Mouse (Mus musculus) hindbrain, embryonic 12.5 days (tissue): ENCODE data around the gene Map7d1. TPM values are rescaled to one million over a fixed set of nuclear protein-coding genes. Genes with fewer than 3 reads are reported as not detected.

Source experiments
- ATAC-seq: fragments of 200-750 bp; cut with Nextera tagmentation; 2 replicates; pipeline ENCODE4 v1.8.0; 2017; ENCODE audit warnings: moderate TSS enrichment; ENCODE audit not compliant: low FRiP score
- H3K27ac ChIP-seq: fragments of 300-500 bp; sonication (generic); 2 replicates; pipeline ENCODE4 v1.5.1; 2016; ENCODE audit warnings: mild to moderate bottlenecking
- H3K27me3 ChIP-seq: fragments of 300-500 bp; sonication (generic); 2 replicates; pipeline ENCODE4 v1.6.1; 2016; ENCODE audit warnings: mild to moderate bottlenecking
- H3K36me3 ChIP-seq: fragments of 300-500 bp; sonication (generic); 2 replicates; pipeline ENCODE4 v1.6.1; 2016; ENCODE audit warnings: mild to moderate bottlenecking
- H3K4me1 ChIP-seq: fragments of 300-500 bp; sonication (generic); 2 replicates; pipeline ENCODE4 v1.6.1; 2016
- H3K4me2 ChIP-seq: fragments of 300-500 bp; sonication (generic); replicated peaks from 2 replicates; pipeline ENCODE4 v1.6.1; 2016; ENCODE audit warnings: mild to moderate bottlenecking
- H3K4me3 ChIP-seq: fragments of 300-500 bp; sonication (generic); 2 replicates; pipeline ENCODE4 v1.5.1; 2016; ENCODE audit warnings: mild to moderate bottlenecking
- H3K9ac ChIP-seq: fragments of 300-500 bp; sonication (generic); 2 replicates; pipeline ENCODE4 v1.6.1; 2016; ENCODE audit warnings: mild to moderate bottlenecking, moderate library complexity
- H3K9me3 ChIP-seq: fragments of 300-500 bp; sonication (generic); replicated peaks from 2 replicates; pipeline ENCODE4 v1.6.1; 2016; ENCODE audit warnings: mild to moderate bottlenecking
- WGBS: fragments of 180-500 bp; shearing (Covaris S2); methylation state at CpG from one replicate; pipeline ENCODE4 v1.1.7; 2016; 5-methylcytosine and 5-hydroxymethylcytosine counted together
- polyA plus RNA-seq: library from polyadenylated mRNA; unstranded; fragments of >200 nt; fragmentation: Nextera tagmentation; extraction: Ambion mirVana; gene quantifications from 2 replicates; pipeline ENCODE4 v1.2.1, GENCODE M21; 2016

Gene Map7d1
- polyA plus RNA-seq: 143 and 150 TPM in 2 replicates

- Histone ChIP-seq H3K9ac (peak within 1 kb of the TSS; percentile 92), H3K4me2 (peak within 1 kb of the TSS; percentile 99), H3K27me3 (no peaks in the 10 kb centered on the region), H3K9me3 (no peaks in the 10 kb centered on the region), H3K27ac (peak within 1 kb of the TSS; percentile 96), H3K36me3 (peaks cover 4% of the 10 kb centered on the region; the same call in 1 of the 2 replicates), H3K4me3 (peak within 1 kb of the TSS; percentile 82), H3K4me1 (peaks cover 77% of the 10 kb centered on the region)
- peak; percentile 84 for ATAC-seq
- under 1% methylated on average over 57 of the region's 59 CpGs for WGBS
Observed at GRCm38 (mm10) chr4:126256131-126256791, at the start of gene Map7d1. Map7d1 (minus strand) TSS chr4:126256343.

DNA sequence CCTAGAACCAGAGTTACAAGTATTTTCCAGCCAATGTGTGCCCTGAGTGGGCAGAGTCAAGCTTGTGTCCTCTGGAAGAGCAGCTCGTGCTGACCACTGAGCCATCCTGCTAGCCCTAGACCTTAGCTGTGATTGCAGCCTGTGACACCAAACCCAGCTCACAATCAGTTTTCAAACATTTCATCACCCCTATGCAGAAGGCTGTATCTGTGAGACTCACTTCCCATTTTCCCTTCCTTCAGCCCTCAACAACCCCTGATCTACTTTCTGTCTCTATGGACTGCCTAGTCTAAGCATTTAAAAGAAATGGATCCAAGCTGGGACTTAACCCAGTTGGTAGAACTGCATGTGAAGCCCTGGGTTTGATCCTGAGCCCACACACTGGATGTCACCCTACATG is 49.3 kb upstream of the Map7d1 start:
- Histone ChIP-seq H3K9me3 (no peaks in the 10 kb centered on the region), H3K27me3 (peaks cover 43% of the 10 kb centered on the region), H3K4me3 (no peak overlapping the region), H3K27ac (no peak overlapping the region), H3K4me1 (peaks cover 23% of the 10 kb centered on the region), H3K36me3 (no peaks in the 10 kb centered on the region), H3K4me2 (no peak overlapping the region), H3K9ac (no peak overlapping the region)
- WGBS: 100% methylated on average over 1 of the region's 1 CpGs
- no peak for ATAC-seq

DNA sequence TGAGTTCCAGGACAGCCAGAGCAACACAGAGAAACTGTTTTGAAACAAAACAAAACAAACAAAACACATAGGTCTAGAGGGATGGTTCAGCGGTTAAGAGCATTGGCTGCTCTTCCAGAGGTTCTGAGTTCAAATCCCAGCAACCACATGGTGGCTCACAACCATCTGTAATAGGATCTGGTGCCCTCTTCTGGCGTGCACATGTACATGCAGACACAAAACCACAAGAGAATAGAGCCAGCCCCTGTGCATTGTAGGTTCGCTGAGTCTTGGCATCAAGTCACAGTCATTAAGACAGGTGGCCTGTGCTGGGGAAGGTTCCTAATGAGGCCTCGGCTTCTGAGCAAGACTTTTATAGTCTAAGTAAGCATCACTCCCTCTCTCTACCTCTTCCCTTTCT is 47.7 kb upstream of the Map7d1 start:
- Histone ChIP-seq H3K4me1 (peaks cover 18% of the 10 kb centered on the region), H3K9me3 (no peaks in the 10 kb centered on the region), H3K27ac (no peak overlapping the region), H3K4me3 (no peak overlapping the region), H3K36me3 (no peaks in the 10 kb centered on the region), H3K27me3 (peaks cover 56% of the 10 kb centered on the region), H3K9ac (no peak overlapping the region), H3K4me2 (no peak overlapping the region)
- no peak for ATAC-seq
- WGBS: 51% methylated on average over 4 of the region's 4 CpGs

DNA sequence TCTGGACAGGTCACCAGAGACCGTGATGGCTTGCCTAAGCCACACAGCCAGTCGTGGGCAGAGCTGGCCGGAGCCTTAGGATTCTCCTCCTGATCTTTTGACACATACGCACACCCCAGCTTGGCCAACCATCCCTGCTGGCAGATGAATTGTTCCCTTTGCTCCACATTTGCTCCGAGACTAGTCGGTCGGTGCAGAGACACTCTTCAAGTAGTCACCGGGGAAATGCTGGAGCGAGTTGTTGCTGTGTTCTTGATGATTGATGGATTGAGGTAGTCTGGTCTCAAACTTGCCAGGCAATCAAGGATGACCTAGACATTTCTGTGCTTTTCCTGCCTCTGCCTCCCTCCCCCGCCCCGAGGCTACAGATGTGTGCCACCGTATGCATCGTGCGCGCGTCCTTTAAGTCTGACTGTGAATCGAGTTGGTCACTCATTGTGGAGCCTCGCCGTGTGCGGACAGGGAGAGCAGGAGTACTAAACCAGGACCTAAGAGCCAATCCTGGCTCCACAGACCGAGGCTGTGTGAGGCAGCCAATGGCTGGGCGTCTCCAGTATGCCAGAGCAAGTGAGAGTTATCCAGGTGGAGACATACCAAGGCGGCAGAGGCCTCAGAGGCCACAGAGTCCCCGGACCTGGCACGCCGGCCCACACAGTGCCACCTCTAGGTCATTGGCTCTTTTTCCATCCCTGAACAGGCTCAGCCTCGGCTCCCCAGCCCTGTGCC is 45.6 kb upstream of the Map7d1 start:
- Histone ChIP-seq H3K4me3 (peak overlapping the region; percentile 27), H3K9ac (no peak overlapping the region), H3K27ac (peak overlapping the region; percentile 18; the same call in 1 of the 2 replicates), H3K4me2 (peak overlapping the region; percentile 52), H3K9me3 (no peaks in the 10 kb centered on the region), H3K4me1 (peaks cover 22% of the 10 kb centered on the region), H3K36me3 (no peaks in the 10 kb centered on the region), H3K27me3 (peaks cover 73% of the 10 kb centered on the region)
- no peak for ATAC-seq
- WGBS: 4% methylated on average over 27 of the region's 27 CpGs

- Histone ChIP-seq H3K36me3 (no peaks in the 10 kb centered on the region), H3K9ac (peak overlapping the region; percentile 41; the same call in 1 of the 2 replicates), H3K9me3 (no peaks in the 10 kb centered on the region), H3K27ac (peak overlapping the region; percentile 18; the same call in 1 of the 2 replicates), H3K4me3 (peak overlapping the region; percentile 27), H3K4me1 (peaks cover 26% of the 10 kb centered on the region), H3K4me2 (peak overlapping the region; percentile 52), H3K27me3 (peaks cover 79% of the 10 kb centered on the region)
- no peak for ATAC-seq
- 2% methylated on average over 49 of the region's 50 CpGs for WGBS
Observed at GRCm38 (mm10) chr4:126300916-126301583, 44.9 kb upstream of the Map7d1 start.

GRCm38 (mm10) chr4:126296617-126297101 is 40.5 kb upstream of the Map7d1 start:
- H3K4me1 ChIP-seq: peaks cover 20% of the 10 kb centered on the region
- H3K9me3 ChIP-seq: no peaks in the 10 kb centered on the region
- no peaks in the 10 kb centered on the region for H3K36me3 ChIP-seq
- H3K27ac ChIP-seq: 0 out of 2 replicates have a peak overlapping the region, but pooled peaks have one; percentile 7
- H3K4me3 ChIP-seq: peak overlapping the region; percentile 25
- H3K4me2 ChIP-seq: peak overlapping the region; percentile 52
- peak overlapping the region; percentile 36 for H3K9ac ChIP-seq
- H3K27me3 ChIP-seq: peaks cover 66% of the 10 kb centered on the region
- under 1% methylated on average over 34 of the region's 34 CpGs for WGBS
- no peak for ATAC-seq

- ATAC-seq: no peak
- peaks cover 62% of the 10 kb centered on the region for H3K27me3 ChIP-seq
- 28% methylated on average over 4 of the region's 4 CpGs for WGBS
Observed at GRCm38 (mm10) chr4:126295937-126296336, 39.8 kb upstream of the Map7d1 start.

GRCm38 (mm10) chr4:126295152-126295551 is 39.0 kb upstream of the Map7d1 start:
- Histone ChIP-seq H3K36me3 (no peaks in the 10 kb centered on the region), H3K4me2 (no peak overlapping the region), H3K27me3 (peaks cover 54% of the 10 kb centered on the region), H3K9ac (peak overlapping the region; percentile 27; the same call in 1 of the 2 replicates), H3K4me1 (peaks cover 15% of the 10 kb centered on the region), H3K9me3 (no peaks in the 10 kb centered on the region), H3K4me3 (no peak overlapping the region), H3K27ac (no peak overlapping the region)
- ATAC-seq: no peak
- 77% methylated on average over 6 of the region's 6 CpGs for WGBS

More at GRCm38 (mm10) chr4:126295937-126296336, 39.8 kb upstream of the Map7d1 start:
- H3K9me3 ChIP-seq: no peaks in the 10 kb centered on the region
- no peak overlapping the region for H3K9ac ChIP-seq
- no peak overlapping the region for H3K27ac ChIP-seq
- H3K4me2 ChIP-seq: no peak overlapping the region
- H3K36me3 ChIP-seq: no peaks in the 10 kb centered on the region
- no peak overlapping the region for H3K4me3 ChIP-seq
- peaks cover 16% of the 10 kb centered on the region for H3K4me1 ChIP-seq

DNA sequence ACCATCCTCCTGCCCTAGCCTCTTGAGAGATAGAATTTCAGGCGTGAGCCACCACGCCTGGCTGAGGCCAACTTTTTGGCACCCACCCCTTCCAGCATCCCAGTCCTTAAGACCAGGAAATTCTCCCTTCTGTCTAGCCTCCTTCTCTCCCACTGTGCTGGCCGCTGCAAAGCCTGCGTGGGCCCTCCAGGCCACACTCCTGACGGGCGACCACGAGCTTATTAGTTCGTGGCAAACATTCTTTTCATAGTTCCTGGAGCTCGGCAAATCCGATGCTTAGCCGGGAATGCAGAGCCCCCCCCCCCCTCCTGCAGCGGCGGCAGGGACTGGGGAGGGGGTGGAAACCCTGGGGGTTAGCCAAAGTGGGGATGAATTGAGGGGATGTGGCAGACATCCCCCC is 35.1 kb upstream of the Map7d1 start:
- Histone ChIP-seq H3K9ac (no peak overlapping the region), H3K27ac (no peak overlapping the region), H3K36me3 (no peaks in the 10 kb centered on the region), H3K27me3 (peaks cover 53% of the 10 kb centered on the region), H3K4me1 (peaks cover 26% of the 10 kb centered on the region), H3K4me2 (no peak overlapping the region), H3K9me3 (no peaks in the 10 kb centered on the region), H3K4me3 (no peak overlapping the region)
- no peak for ATAC-seq
- WGBS: 26% methylated on average over 13 of the region's 13 CpGs

- no peak for ATAC-seq
- no peaks in the 10 kb centered on the region; the same call in 1 of the 2 replicates for H3K9me3 ChIP-seq
- H3K4me3 ChIP-seq: no peak overlapping the region
- peaks cover 52% of the 10 kb centered on the region for H3K27me3 ChIP-seq
- H3K4me2 ChIP-seq: no peak overlapping the region
- no peak overlapping the region for H3K27ac ChIP-seq
- H3K4me1 ChIP-seq: peaks cover 26% of the 10 kb centered on the region
- no peak overlapping the region for H3K9ac ChIP-seq
- no peaks in the 10 kb centered on the region for H3K36me3 ChIP-seq
- 83% methylated on average over 8 of the region's 8 CpGs for WGBS
Observed at GRCm38 (mm10) chr4:126290314-126290713, 34.2 kb upstream of the Map7d1 start.

DNA sequence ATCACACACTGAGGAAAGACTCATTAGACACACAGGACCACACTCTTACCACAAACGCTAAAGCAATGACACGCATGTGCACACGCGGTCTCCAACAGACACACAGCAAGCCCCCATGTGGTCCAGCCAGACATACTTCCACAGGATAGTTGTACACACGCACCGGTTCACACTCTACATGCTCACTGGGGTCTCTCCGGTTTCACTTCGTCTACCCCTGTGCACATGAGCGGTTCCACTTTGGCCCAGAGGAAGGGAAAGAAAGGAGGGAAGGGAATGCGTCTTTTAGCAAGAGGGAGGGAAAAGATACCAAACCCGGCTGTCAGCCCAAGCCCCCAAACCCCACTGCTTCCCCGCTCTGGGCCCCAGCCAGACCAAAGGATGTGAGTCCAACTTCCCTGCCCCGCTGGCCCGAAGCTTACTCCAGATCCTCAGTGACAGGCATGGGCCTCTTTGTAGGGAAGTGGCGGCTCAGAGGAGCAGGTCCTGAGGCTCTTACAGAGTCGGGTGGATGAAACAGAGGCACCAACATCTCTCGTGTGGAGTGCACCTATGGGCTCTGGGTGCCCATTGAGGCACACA is 32.0 kb upstream of the Map7d1 start:
- no peak overlapping the region for H3K27ac ChIP-seq
- H3K4me3 ChIP-seq: peak overlapping the region; percentile 40; the same call in 1 of the 2 replicates
- H3K27me3 ChIP-seq: peaks cover 63% of the 10 kb centered on the region
- no peak for ATAC-seq
- no peaks in the 10 kb centered on the region; the same call in 1 of the 2 replicates for H3K9me3 ChIP-seq
- no peaks in the 10 kb centered on the region for H3K36me3 ChIP-seq
- no peak overlapping the region for H3K9ac ChIP-seq
- H3K4me1 ChIP-seq: peaks cover 26% of the 10 kb centered on the region
- peak overlapping the region; percentile 55 for H3K4me2 ChIP-seq
- WGBS: 40% methylated on average over 17 of the region's 17 CpGs
